Mouse (Mus musculus): ENCODE measurements around the gene Rnf207. TPM values are rescaled to one million over a fixed set of nuclear protein-coding genes. Genes with fewer than 3 reads are reported as not detected.
A peak's percentile ranks its signal among the peaks of the same experiment; 100 is the strongest.

Gene Rnf207
- polyA plus RNA-seq, 1 experiment from 2014 or later, result 0.32 TPM

DNA sequence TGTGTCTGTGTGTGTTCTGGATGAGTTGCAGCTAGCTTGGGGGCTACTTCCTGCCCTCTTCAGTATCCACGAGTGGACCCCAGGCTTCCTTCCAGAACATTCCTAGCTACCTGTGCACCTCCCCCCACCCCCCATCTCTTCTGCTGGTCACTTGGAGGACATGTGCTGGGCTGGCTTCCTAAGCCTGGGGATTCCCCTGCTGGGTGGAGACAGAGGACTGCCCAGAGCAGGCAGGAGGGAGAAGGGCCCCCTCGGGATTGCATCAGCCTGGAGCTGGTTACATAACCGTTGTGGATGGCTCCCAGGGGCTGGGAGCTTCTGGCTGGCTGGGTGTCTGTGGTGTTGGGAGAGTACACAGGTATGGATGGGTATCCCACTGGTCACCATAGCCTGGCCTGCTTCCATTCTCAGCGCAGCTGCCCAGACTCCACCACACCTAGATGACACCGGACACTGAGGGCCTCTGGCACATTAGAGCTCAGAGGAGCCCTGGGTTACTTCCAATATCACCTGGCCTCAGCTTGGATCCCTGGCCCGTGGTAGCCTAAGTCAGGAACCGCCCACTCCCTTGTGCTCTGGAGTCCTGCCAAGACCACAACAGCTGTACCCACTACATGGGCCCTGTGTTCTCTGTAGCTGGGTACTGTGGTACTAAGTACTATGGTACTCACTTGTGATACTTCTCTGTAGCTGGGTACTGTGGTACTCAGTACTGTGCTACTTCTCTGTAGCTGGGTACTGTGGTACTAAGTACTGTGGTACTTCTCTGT, 26.5 kb upstream of the Rnf207 start:
- Histone ChIP-seq H3K36me3 (no peaks in the 10 kb centered on the region), H3K9ac (no peak overlapping the region), H3K27me3 (peaks cover 93% of the 10 kb centered on the region), H3K4me2 (replicated peaks) (no peak overlapping the region), H3K27ac (no peak overlapping the region), H3K4me1 (no peaks in the 10 kb centered on the region; the same call in 1 of the 2 replicates), H3K9me3 (no peaks in the 10 kb centered on the region), H3K4me3 (no peak overlapping the region)
- ATAC-seq (ENCODE audit: low FRiP score, low read depth), result no peak
- 45% methylated on average over 7 of the region's 7 CpGs for WGBS

DNA sequence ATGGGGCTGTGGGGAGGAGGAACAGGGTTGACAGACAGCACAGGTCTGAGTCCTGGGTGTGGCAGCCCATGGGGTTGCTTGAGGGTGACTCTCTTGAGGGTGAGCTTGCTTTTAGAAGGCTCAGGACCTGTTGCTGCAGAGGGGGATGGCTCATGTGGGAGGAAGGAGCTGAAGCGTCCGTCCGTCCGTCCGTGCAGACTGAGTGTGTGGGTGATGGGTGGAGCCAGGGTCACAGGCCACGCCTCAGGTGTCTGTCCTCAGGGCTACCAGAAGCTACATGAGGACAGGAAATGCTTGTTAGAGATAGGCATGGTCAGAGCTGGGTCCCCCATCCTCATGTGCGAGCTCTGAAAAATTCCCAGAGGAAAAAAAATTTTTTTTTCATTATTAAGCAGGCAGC, 25.9 kb upstream of the Rnf207 start:
- 61% methylated on average over 7 of the region's 7 CpGs for WGBS
- Histone ChIP-seq H3K9ac (no peak overlapping the region), H3K36me3 (no peaks in the 10 kb centered on the region), H3K27me3 (peaks cover 93% of the 10 kb centered on the region), H3K4me3 (no peak overlapping the region), H3K4me2 (replicated peaks) (no peak overlapping the region), H3K27ac (no peak overlapping the region), H3K9me3 (no peaks in the 10 kb centered on the region), H3K4me1 (peaks cover 3% of the 10 kb centered on the region)
- no peak for ATAC-seq (ENCODE audit: low FRiP score, low read depth)

DNA sequence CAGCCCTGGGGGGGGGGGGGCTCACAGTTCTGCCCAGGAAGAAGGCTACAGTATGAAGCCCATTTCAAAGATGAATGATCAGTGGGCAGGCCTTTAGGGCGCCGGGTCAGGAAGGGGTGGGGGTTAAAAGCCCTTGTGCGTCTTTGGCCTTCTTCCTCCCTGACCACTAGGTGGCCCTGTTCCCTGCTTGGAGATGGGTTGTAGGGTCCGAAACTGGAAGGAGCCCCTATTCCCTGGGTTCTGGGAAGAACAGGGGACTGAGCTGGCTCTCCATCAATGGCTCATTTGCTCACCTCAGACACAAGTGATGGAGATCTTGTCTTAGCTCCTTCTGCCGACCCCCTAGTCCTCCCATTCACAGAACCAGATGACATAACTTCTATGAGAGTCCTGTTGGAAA, 24.5 kb upstream of the Rnf207 start:
- H3K4me3 ChIP-seq, result no peak overlapping the region
- H3K36me3 ChIP-seq, result no peaks in the 10 kb centered on the region
- no peaks in the 10 kb centered on the region for H3K9me3 ChIP-seq
- peaks cover 17% of the 10 kb centered on the region for H3K4me1 ChIP-seq
- 10% methylated on average over 5 of the region's 5 CpGs for WGBS
- H3K9ac ChIP-seq, result no peak overlapping the region
- no peak for ATAC-seq (ENCODE audit: low FRiP score, low read depth)
- no peak overlapping the region for H3K4me2 ChIP-seq (replicated peaks)
- peaks cover 93% of the 10 kb centered on the region for H3K27me3 ChIP-seq
- H3K27ac ChIP-seq, result no peak overlapping the region

DNA sequence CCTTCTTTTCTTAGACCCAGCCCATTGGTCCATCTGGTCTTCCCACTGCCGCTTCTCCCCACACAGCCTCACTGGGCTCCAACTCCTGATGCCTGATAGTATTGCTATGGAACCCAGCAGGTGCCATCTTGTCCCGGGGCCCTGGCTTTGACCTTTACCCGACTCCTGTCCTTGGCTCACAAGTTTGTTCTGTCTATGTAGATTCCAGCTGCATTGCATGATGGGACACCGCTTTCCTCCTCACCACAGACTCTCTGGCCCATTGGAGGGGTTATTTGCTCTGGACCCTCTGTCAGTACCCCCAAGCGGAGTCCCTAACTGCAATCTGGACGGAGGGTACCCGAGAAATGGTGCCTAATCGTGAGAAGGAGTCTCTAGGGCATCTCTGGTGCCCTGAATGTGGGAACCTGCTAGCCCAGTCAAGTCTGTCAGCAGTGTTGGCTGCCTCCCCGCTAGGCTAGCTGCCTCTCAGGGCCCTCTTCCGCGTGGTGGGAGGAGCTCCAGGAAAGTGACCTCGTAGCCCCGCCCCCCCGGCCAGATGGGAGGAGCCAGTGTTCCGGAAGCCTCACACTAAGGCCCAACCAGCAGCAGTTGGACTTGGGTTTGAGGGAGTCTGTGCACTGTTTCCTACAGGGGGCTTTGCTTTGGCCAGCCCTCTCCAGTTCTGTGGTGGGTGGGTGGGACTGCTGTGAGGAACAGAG, 21.9 kb upstream of the Rnf207 start:
- Histone ChIP-seq H3K36me3 (peaks cover 4% of the 10 kb centered on the region), H3K4me1 (peaks cover 19% of the 10 kb centered on the region), H3K27me3 (peaks cover 96% of the 10 kb centered on the region), H3K27ac (no peak overlapping the region), H3K4me3 (no peak overlapping the region), H3K9ac (no peak overlapping the region), H3K4me2 (replicated peaks) (no peak overlapping the region), H3K9me3 (no peaks in the 10 kb centered on the region)
- 33% methylated on average over 15 of the region's 15 CpGs for WGBS
- no peak for ATAC-seq (ENCODE audit: low FRiP score, low read depth)

DNA sequence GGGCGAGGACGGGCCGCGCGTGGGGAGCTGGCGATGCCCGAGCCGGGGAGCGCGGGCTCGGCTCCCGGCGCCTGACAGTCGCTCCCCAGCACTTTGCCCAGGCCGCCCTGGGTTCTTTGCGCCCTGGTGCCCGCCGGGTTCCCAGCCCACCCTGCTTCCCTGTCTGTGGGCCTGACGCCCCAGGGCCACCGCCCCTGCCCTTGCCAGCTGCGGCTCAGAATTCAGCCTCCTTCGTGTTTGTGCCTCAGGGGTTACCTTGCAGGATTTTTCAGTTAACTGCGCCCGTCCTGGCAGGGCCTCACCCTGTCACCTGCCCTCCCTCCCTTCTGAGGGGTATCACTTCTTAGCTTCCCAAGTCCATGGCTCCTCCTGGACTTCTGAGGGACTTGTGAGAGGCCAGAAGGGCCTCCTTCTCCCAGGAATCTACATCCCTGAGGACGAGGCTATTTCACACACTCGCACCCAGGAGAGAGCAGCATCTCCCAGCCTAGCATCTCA, 20.5 kb upstream of the Rnf207 start:
- peaks cover 92% of the 10 kb centered on the region for H3K27me3 ChIP-seq
- peaks cover 18% of the 10 kb centered on the region for H3K36me3 ChIP-seq
- peak overlapping the region; percentile 69 for H3K9ac ChIP-seq
- H3K4me1 ChIP-seq, result peaks cover 19% of the 10 kb centered on the region
- ATAC-seq (ENCODE audit: low FRiP score, low read depth), result no peak
- H3K27ac ChIP-seq, result no peak overlapping the region
- WGBS, result 1% methylated on average over 24 of the region's 26 CpGs
- H3K4me3 ChIP-seq, result peak overlapping the region; percentile 65
- peak overlapping the region; percentile 100 for H3K4me2 ChIP-seq (replicated peaks)
- no peaks in the 10 kb centered on the region for H3K9me3 ChIP-seq

DNA sequence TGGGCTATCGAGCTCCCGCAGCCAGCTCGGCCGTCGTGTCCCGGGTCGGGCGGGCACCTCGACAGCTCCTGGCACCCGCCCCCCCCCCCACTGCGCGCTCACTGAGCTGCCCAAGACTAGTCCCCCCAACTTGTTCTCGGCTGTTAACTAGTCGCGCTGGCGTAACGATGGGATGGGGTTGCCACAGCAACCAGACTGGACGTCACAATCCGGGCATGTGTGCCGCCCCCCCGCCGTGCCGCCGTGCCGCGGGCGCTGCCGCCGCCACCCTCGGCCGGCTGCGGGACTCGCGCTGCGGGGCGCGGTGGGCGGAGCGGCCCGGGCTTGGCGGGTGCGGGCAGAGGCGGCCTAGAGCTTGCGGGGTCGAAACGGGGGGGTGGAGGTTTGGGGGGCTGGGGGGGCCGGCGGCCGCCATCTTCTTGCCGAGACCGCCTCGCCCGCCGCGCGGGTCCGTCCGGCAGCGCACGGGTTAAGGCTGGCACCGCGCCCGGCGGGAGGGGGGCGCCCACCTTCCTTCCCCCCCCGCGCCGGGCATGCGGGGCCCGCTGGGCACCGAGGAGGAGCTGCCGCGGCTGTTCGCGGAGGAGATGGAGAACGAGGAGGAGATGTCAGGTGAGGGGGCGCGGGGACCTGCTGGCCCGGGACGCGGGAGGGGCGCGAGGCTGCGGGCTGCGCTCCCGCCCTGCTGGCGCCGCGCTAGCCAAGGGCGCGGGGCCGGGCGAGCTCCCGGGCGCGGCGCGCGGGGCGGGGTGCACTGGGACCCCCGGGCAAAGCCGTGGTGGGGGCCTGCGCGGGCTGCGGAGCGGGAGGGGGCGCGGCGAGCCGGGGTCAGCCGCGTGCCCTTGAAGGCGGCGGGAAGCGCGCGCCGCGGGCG, 19.9 kb upstream of the Rnf207 start, which contains the start of gene Chd5:
Gene Chd5 (plus strand): TSS at position 233 of the 874 bp plus-strand sequence.
- Histone ChIP-seq H3K27ac (no peak within 1 kb of the TSS), H3K4me2 (replicated peaks) (peak within 1 kb of the TSS; percentile 100)
- no peak for ATAC-seq (ENCODE audit: low FRiP score, low read depth)

DNA sequence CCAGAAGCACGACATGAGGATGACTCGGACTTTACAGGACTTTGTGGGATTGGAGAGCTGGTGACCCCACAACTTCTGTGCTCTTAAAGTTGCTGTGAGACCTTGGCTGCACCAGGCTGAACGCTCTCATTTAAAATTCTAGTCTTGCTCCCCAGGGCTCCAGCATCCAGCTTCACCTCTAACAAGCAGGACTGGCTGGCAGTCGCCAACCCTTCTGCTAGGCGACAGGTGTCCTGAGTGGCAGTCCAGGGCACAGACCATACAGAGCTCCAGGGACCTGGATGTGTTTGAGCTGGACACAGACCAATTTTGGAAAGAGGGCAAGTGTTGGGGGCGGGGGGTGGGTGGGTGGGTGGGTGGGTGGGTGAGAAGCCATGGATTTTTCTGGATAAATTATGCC, 19.0 kb upstream of the Rnf207 start:
- Histone ChIP-seq H3K9ac (no peak overlapping the region), H3K9me3 (no peaks in the 10 kb centered on the region), H3K4me1 (peaks cover 19% of the 10 kb centered on the region), H3K36me3 (peaks cover 34% of the 10 kb centered on the region), H3K4me3 (no peak overlapping the region), H3K27me3 (peaks cover 77% of the 10 kb centered on the region), H3K27ac (no peak overlapping the region), H3K4me2 (replicated peaks) (no peak overlapping the region)
- 26% methylated on average over 6 of the region's 6 CpGs for WGBS
- no peak for ATAC-seq (ENCODE audit: low FRiP score, low read depth)

More for the DNA sequence above, 19.9 kb upstream of the Rnf207 start, which contains the start of gene Chd5:
- H3K9me3 ChIP-seq, result no peaks in the 10 kb centered on the region
- peaks cover 25% of the 10 kb centered on the region for H3K36me3 ChIP-seq
- peaks cover 19% of the 10 kb centered on the region for H3K4me1 ChIP-seq
- 1% methylated on average over 68 of the region's 120 CpGs for WGBS
- H3K4me3 ChIP-seq, result peak within 1 kb of the TSS; percentile 65
- H3K27me3 ChIP-seq, result peaks cover 85% of the 10 kb centered on the region
- peak within 1 kb of the TSS; percentile 69 for H3K9ac ChIP-seq

DNA sequence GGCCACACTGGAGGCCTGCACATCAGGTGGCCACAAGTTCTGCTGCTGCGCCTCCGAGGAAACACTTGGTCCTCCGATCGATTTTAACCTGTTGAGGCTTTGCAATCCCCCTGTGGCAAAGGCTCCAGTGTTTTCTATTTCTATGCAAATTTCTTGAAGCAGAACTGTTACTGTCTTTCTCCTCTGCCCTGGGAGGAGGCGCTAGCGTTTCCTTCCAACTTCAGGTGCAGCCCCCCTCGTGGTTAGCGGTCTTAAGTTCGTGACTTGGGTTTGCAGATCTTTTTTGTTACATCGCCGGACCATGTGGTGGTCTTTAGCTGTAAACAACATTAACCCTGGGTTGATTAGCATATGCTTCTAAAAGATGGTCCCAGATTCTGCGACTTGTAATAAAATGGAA, 14.8 kb upstream of the Rnf207 start:
- peaks cover 5% of the 10 kb centered on the region; the same call in 1 of the 2 replicates for H3K4me1 ChIP-seq
- no peak overlapping the region for H3K4me2 ChIP-seq (replicated peaks)
- H3K9ac ChIP-seq, result no peak overlapping the region
- H3K36me3 ChIP-seq, result peaks cover 75% of the 10 kb centered on the region
- H3K27me3 ChIP-seq, result peaks cover 35% of the 10 kb centered on the region
- no peaks in the 10 kb centered on the region for H3K9me3 ChIP-seq
- ATAC-seq (ENCODE audit: low FRiP score, low read depth), result no peak
- no peak overlapping the region for H3K4me3 ChIP-seq
- WGBS, result 95% methylated on average over 12 of the region's 12 CpGs
- no peak overlapping the region for H3K27ac ChIP-seq

DNA sequence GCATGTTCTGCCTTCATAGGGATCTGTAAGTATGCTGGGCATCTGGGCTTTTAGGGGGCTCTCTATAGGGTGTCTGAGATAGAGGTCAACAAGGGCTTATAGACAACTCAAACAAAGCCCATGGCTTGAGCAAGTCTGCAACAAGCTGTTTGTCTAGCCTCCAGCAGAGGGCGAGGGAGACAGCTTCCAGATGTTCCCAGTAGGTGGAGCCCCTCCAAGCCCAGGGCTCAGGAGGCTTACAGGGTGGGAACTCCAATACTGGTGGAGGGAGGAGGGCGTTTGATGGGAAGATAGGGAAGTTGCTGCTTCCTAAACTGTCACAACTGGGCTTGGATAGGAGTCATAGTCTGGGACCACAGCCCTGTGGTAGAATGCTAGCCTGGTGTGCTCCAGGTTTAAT, 14.2 kb upstream of the Rnf207 start:
- 47% methylated on average over 2 of the region's 2 CpGs for WGBS
- H3K27ac ChIP-seq, result no peak overlapping the region

DNA sequence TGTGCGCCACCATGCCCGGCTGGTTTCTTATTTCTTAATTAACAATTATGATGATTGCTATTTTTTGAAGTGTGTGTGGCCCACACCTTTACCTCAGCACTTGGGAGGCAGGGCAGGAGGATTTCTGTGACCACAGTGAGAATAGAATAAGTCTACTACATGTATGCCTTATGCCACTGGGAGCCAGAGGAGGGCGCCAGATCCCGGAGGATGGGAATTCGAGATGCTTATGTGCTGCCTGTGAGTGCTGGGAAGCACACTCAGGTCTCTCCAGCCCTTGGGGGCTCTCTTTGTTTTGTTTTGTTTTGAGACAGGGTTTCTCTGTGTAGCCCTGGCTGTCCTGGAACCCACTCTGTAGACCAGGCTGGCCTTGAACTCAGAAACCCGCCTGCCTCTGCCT, 9.9 kb upstream of the Rnf207 start:
- 71% methylated on average over 6 of the region's 6 CpGs for WGBS
- Histone ChIP-seq H3K9me3 (no peaks in the 10 kb centered on the region), H3K9ac (no peak overlapping the region), H3K4me1 (peaks cover 16% of the 10 kb centered on the region), H3K27ac (no peak overlapping the region), H3K4me2 (replicated peaks) (no peak overlapping the region), H3K4me3 (no peak overlapping the region), H3K27me3 (no peaks in the 10 kb centered on the region), H3K36me3 (peaks cover 62% of the 10 kb centered on the region)
- no peak for ATAC-seq (ENCODE audit: low FRiP score, low read depth)

More for the DNA sequence above, 14.2 kb upstream of the Rnf207 start:
- Histone ChIP-seq H3K4me3 (no peak overlapping the region), H3K9me3 (no peaks in the 10 kb centered on the region), H3K27me3 (peaks cover 29% of the 10 kb centered on the region), H3K9ac (no peak overlapping the region), H3K36me3 (peaks cover 80% of the 10 kb centered on the region), H3K4me1 (0 out of 2 replicates have a peak, but pooled peaks cover 2% of the 10 kb centered on the region), H3K4me2 (replicated peaks) (no peak overlapping the region)
- 0 out of 2 replicates have a peak, but pooled peaks have one; percentile 24 for ATAC-seq (ENCODE audit: low FRiP score, low read depth)

DNA sequence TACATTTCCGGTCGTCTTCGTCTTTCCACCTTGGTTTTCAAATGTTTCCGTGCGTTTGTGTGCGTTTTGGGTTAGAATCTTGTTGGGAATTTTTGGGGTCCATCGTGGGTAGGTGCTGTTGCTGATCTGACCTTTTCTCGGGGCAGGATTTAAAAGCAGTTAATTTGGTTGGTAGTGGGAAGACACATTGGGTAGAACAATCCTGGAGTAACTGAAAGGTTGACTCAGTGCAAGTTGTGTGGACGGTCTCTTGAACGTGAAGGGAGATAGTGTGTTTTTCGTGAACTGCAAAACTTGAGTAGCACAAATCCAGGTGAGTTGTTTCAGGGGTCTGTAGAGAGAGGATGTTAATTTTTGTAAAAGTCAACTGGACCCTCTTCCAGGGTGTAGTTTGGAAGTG, 7.8 kb upstream of the Rnf207 start:
- WGBS, result 1% methylated on average over 11 of the region's 11 CpGs

More for the DNA sequence above, 7.8 kb upstream of the Rnf207 start:
- no peak overlapping the region for H3K27ac ChIP-seq
- peaks cover 40% of the 10 kb centered on the region for H3K36me3 ChIP-seq
- no peak for ATAC-seq (ENCODE audit: low FRiP score, low read depth)
- H3K4me3 ChIP-seq, result peak overlapping the region; percentile 74
- H3K9ac ChIP-seq, result peak overlapping the region; percentile 95
- peak overlapping the region; percentile 93 for H3K4me2 ChIP-seq (replicated peaks)
- peaks cover 16% of the 10 kb centered on the region for H3K4me1 ChIP-seq
- no peaks in the 10 kb centered on the region for H3K9me3 ChIP-seq
- peaks cover 3% of the 10 kb centered on the region; the same call in 1 of the 2 replicates for H3K27me3 ChIP-seq

Measured in limb, embryonic 13.5 days (tissue).